Mouse (Mus musculus) spleen, adult 2 months (tissue): ENCODE measurements at regions not wholly inside any gene's neighbourhood (a gene's known extent, or its start where the extent isn't known, plus 50 kb on each side); places are given as distances from the start of the nearest gene placed in this dataset.

Source experiments
- CTCF ChIP-seq: fragments of 200-500 bp; IDR thresholded peaks from 2 replicates; pipeline ENCODE4 v1.5.1; 2011; ENCODE audit warnings: mild to moderate bottlenecking, inconsistent platforms; ENCODE audit not compliant: insufficient read depth, insufficient read length, insufficient replicate concordance; ENCODE audit errors: extremely low read depth
- POLR2A ChIP-seq: fragments of 200-500 bp; IDR thresholded peaks from 2 replicates; pipeline ENCODE4 v1.6.1; 2011; ENCODE audit warnings: low read depth, low read length, inconsistent platforms

DNA sequence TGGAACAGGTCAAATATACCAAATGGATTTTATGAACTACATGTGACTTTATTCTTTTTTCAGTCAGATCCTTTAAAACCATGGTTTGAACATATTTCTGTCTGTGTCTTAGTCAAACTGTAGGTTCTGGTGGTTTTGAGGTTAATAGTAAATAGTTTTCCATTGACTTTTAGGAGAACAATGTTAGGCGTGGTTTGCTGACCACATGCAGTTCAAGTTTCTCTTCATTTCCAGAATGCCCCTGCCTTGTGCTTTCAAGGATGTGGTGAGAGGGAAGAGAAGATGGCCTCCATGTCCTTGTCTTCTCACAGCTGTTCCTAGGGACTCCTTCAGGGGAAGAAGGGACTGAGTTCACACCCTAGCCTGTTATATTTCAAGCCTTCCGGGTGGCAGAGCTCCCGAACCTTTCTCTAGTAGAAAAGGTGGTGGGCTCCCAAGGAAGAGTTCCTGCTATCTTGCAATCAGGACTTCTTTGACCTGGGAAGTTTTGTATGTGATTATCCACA lies 76.1 kb upstream of the Ufm1 start:
- TF ChIP-seq CTCF (no peak), POLR2A (no peak)
